Mouse (Mus musculus) cerebellum, adult 18-20 months (tissue): Measurements from ENCODE around the gene Snf8.

Source experiments
- DNase-seq, 2 experiments: peaks; one replicate each; pipeline ENCODE4 v3.0.0; 2021

The Snf8 gene

GRCm38 (mm10) chr11:96034596-96035052, at the start of gene Snf8:
Gene Snf8 (plus strand): TSS chr11:96034885.
- DNase-seq = peak; percentile 94 to 96

DNA sequence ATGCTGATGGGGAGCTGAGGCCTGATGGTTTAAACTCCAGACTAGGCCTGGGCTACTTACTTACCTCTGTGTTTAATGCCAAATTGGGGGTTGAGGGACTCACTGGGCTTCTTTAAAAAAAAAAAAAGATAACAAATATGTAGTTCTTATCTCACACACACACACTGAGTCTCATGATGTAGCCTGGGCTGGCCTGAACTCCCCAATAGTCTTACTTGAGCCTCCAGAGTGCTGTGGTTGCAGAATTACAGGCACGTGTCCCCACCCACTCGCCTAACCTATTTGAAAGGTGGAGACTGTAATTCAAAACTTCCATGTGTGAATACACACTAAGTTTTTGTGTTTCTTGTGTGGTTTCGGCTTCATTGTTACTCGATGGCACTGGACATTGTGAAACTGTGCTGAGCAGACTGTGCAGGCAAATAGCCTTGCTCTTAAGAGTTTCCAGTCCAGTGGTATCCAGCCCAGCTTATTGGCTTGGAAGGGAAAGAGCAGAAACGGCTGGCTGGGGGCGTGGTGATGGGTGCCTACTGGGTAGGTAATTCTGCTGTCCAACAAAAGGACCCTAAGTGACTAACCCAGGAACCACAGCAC, 46.7 kb upstream of the Snf8 start:
- no peak for DNase-seq

- no peak for DNase-seq
These were observed 46.2 kb upstream of the Snf8 start for GRCm38 (mm10) chr11:95988533-95988932.

- DNase-seq = no peak
These were observed 44.8 kb upstream of the Snf8 start for GRCm38 (mm10) chr11:95989864-95990263.

GRCm38 (mm10) chr11:95990431-95990830, 44.3 kb upstream of the Snf8 start:
- no peak for DNase-seq

GRCm38 (mm10) chr11:95990886-95991708, 43.6 kb upstream of the Snf8 start:
- DNase-seq = no peak

- no peak for DNase-seq
These were observed 40.5 kb upstream of the Snf8 start for GRCm38 (mm10) chr11:95994151-95994550.

- no peak for DNase-seq
These were observed 31.4 kb upstream of the Snf8 start for GRCm38 (mm10) chr11:96003100-96003900.

DNA sequence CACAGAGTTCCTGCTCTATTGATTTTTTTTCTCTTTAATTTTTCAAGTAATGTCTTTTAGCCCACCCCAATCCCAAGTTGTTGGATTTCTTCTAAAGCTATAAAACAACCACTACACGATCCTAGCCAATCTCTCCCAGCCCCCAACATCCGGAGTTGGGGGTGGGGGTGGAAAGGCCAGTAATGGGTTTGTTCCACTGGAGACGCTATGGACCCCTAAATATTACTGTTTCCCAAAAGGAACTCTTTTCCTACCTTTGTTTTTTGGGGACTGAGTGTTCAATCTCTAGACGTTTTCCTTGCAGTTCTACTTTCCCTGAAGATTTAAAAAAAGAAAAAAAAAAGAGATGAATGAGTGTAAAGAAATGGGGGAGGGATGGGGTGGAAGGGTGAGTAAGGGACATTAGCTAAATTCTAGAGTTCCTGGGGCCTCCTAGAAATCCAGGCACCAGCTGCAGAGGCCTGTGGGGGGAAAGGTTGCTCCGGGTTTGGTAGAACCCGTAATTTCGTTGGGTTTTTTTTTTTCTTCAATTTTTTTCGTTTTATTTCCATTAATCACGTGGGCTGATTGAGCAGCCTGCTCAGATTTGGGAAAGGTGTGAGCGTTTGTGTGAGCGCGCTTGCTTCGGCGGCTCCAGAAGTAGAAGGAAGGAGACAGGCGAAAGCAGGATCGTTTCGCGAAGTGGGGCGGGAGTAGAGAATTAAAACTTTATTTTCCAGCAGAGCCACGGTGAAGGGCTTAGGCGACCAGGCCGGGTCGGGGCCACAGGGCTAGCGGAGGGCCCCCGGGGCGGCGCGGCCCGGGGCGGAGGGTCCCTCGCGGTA, 30.5 kb upstream of the Snf8 start:
- DNase-seq = peak in 1 of 2 experiments; percentile 6

GRCm38 (mm10) chr11:96004793-96005402, 29.8 kb upstream of the Snf8 start:
- no peak for DNase-seq

- DNase-seq = no peak
These were observed 29.0 kb upstream of the Snf8 start, which contains the start of gene Igf2bp1 for GRCm38 (mm10) chr11:96005403-96006271. Gene Igf2bp1 (minus strand): TSS chr11:96005940.

DNA sequence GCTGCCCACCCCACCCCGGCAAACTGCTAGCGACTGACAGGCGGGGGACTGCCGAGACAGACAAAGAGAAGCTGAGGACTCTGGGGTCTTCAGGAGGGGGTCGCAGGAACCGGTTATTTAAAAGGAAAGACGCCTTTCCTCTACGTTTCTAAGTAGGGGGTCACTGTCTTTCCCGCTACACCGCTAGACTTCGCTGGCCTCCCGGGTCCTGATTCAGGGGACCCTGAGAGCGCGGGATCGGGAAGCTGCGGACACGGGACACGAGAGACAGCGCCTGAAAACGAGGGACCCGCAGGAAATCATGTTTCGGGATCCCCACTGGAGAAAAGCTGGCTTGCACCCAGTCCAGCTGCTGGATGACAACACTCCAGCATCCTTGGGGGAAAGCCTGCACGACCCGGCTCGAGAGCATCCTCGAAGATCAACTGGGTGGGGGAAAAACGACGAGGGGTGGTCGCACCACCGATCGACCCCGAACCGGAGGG, 28.3 kb upstream of the Snf8 start:
- DNase-seq = peak in 1 of 2 experiments; percentile 4

DNA sequence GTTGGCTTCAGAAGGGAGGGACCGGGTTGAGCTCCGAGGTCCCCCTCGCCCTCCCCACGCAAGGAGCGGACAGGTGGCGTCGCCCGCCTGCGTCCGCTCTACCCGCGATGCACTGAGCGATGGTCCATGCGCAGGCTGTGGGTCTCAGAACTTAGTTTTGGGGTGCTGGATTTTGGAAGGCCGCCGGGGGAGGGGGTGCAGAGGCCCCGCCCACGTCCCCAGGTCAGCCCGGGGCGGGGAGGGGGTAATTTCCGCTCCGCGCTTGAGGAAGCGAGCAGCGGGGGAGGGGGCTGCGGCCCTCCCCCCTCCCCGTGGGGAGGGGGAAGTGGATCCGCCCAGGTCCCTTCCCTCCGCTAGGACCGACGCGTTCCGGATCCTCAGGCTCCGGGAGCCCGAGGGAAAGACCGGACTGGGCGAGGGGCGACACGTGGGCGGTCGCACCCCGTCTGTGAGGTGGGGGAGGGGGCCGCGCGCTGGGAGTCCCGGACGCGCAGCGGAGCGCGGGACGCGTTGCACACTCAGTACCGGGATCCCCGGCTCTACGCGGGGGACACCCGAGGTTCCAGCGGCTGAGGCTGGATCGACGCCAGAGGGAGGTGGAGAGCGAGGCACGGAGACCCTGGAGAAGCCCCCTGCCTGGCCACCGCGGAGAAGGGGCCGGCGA, 27.7 kb upstream of the Snf8 start:
- peak in 1 of 2 experiments; percentile 17 for DNase-seq

GRCm38 (mm10) chr11:96007516-96008235, 27.0 kb upstream of the Snf8 start:
- peak in 1 of 2 experiments; percentile 10 for DNase-seq

GRCm38 (mm10) chr11:96008827-96009226, 25.9 kb upstream of the Snf8 start:
- DNase-seq = no peak

GRCm38 (mm10) chr11:96011982-96012381, 22.7 kb upstream of the Snf8 start:
- no peak for DNase-seq

DNA sequence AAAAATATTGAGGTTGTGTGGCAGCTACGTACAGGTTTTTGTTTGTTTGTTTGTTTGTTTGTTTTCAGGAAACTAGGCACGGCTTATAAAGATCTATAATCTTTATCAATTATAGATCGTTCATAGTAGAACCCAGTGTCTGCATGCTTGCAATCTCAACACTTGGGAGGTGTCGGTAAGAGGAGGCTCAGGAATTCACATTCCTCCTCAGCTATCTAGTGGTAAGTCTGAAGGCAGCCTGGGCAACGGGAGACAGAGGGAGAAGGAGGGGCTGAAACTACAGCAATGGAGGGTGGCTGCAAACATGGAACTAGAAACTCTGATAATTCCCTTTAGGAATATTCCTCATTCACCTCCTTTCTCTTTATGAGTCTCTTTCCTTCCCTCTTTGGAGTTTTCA, 19.3 kb upstream of the Snf8 start:
- DNase-seq = no peak

GRCm38 (mm10) chr11:96017941-96018351, 16.7 kb upstream of the Snf8 start:
- no peak for DNase-seq

DNA sequence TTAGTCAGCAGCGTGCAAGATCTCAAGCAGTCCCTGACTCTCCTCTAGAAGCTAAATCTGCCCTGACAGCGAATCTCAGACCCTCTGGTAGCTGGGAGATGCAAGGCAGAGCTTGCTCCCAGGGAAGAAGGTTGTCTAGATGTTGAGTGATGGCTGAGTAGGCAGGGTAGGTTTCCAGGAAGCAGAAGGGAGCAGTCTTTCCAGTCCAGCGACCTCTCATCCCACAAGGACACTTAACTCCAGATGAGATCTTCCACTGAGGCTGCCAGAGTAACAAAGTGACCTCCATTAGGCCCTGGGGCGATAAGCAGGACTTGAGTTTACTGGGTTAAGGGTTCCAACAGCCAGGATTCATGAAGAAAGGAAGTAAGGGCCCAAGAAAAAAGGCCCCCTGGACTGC, 14.1 kb upstream of the Snf8 start:
- DNase-seq = no peak
